Mouse (Mus musculus): ENCODE results near the gene Kcnj9.

DNA sequence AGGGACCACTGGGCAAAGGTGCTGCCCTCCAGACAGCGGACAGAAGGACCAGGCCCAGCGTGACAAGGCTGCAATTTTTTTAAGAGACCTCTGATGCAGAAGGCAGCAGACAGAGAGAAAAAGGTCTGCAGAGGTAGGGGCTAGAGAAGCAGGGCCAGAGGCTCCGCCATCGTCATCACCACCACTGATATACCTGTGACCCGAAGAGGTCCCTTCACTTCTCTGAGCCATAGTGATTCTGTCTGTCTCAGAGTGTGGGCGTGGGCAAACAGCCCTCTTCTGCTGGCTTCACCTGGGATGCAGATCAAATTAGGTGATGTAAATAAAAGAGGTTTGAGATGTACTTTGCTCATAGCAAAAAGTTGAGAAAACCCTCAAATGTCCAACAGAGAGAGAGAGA lies 498 bp upstream of the Kcnj9 start:
- TF ChIP-seq CTCF (IDR thresholded peaks at IDR 0.05; ENCODE audit: extremely low read depth, insufficient read depth, low read length) (no peak), POLR2A (IDR thresholded peaks at IDR 0.05; ENCODE audit: extremely low read depth, insufficient read depth, low read length) (no peak)

All from cortical plate, adult 2 months (tissue).